Mouse (Mus musculus) midbrain, embryonic 15.5 days (tissue): ENCODE data around the gene Dhx29. TPM values are rescaled to one million over a fixed set of nuclear protein-coding genes. Genes with fewer than 3 reads are reported as not detected.

Source experiments
- polyA plus RNA-seq: library from polyadenylated mRNA; unstranded; fragments of >200 nt; fragmentation: Nextera tagmentation; extraction: Ambion mirVana; gene quantifications from 2 replicates; pipeline ENCODE4 v1.2.1, GENCODE M21; 2015

Dhx29 gene
- polyA plus RNA-seq, 1 experiment from 2014 or later, result 35.8 TPM

Other genes with a start within 250 kb of the Dhx29 start
- 59.9 and 62.3 TPM in 2 replicates for gene Plpp1, start 126.7 kb upstream of the Dhx29 start, polyA plus RNA-seq
- gene Mtrex, start 56 bp upstream of the Dhx29 start, polyA plus RNA-seq, result 58.6 and 62.2 TPM in 2 replicates
- 1.6 and 2.3 TPM in 2 replicates for gene Ccno, start 60.3 kb downstream of the Dhx29 start, polyA plus RNA-seq
- gene Mcidas, start 66.4 kb downstream of the Dhx29 start, polyA plus RNA-seq, result 0.75 and 0.83 TPM in 2 replicates
- gene Cdc20b, start 107.7 kb downstream of the Dhx29 start, polyA plus RNA-seq, result 0.45 and 0.57 TPM in 2 replicates
- gene Gpx8, start 119.0 kb downstream of the Dhx29 start, polyA plus RNA-seq, result 42.0 and 52.5 TPM in 2 replicates
- not detected in 2 replicates for gene Gzma, start 173.5 kb downstream of the Dhx29 start, polyA plus RNA-seq